Mouse (Mus musculus) neural tube, embryonic 14.5 days (tissue): ENCODE data around the gene Met. TPM values are rescaled to one million over a fixed set of nuclear protein-coding genes. Genes with fewer than 3 reads are reported as not detected.

Experiments used
- ATAC-seq: fragments of 200-750 bp; cut with Nextera tagmentation; 2 replicates; pipeline ENCODE4 v1.8.0; 2017; ENCODE audit warnings: low read depth, mild to moderate bottlenecking, moderate TSS enrichment, moderate library complexity
- H3K27ac ChIP-seq: fragments of 300-500 bp; sonication (generic); 2 replicates; pipeline ENCODE4 v1.5.1; 2014; ENCODE audit warnings: low read depth, mild to moderate bottlenecking, control low read depth, low read length, moderate library complexity, mixed read lengths
- H3K27me3 ChIP-seq: fragments of 300-500 bp; sonication (generic); 2 replicates; pipeline ENCODE4 v1.6.1; 2014; ENCODE audit warnings: low read length; ENCODE audit not compliant: control insufficient read depth, insufficient read depth
- H3K36me3 ChIP-seq: fragments of 300-500 bp; sonication (generic); 2 replicates; pipeline ENCODE4 v1.6.1; 2014; ENCODE audit warnings: low read length, mixed read lengths; ENCODE audit not compliant: control insufficient read depth, insufficient read depth
- H3K4me1 ChIP-seq: fragments of 300-500 bp; sonication (generic); 2 replicates; pipeline ENCODE4 v1.6.1; 2014; ENCODE audit warnings: low read length; ENCODE audit not compliant: control insufficient read depth, insufficient read depth
- H3K4me2 ChIP-seq: fragments of 300-500 bp; sonication (generic); 2 replicates; pipeline ENCODE4 v1.6.1; 2014; ENCODE audit warnings: mild to moderate bottlenecking, low read depth, low read length, control low read depth
- H3K4me3 ChIP-seq: fragments of 300-500 bp; sonication (generic); 2 replicates; pipeline ENCODE4 v1.5.1; 2014; ENCODE audit warnings: low read depth, low read length, control low read depth, mixed read lengths
- H3K9ac ChIP-seq: fragments of 300-500 bp; sonication (generic); replicated peaks from 2 replicates; pipeline ENCODE4 v1.6.1; 2014; ENCODE audit warnings: low read depth, mild to moderate bottlenecking, control low read depth, low read length, mixed read lengths
- H3K9me3 ChIP-seq: fragments of 300-500 bp; sonication (generic); 2 replicates; pipeline ENCODE4 v1.6.1; 2016; ENCODE audit warnings: low read length; ENCODE audit not compliant: control insufficient read depth
- WGBS: fragments of 180-500 bp; shearing (Covaris S2); extraction: QIAGEN DNeasy Blood & Tissue Kit; methylation state at CpG from one replicate; pipeline ENCODE4 v1.1.7; 2014; 5-methylcytosine and 5-hydroxymethylcytosine counted together
- polyA plus RNA-seq: library from polyadenylated mRNA; unstranded; fragments of >200 nt; fragmentation: Nextera tagmentation; extraction: Ambion mirVana; gene quantifications from 2 replicates; pipeline ENCODE4 v1.2.1, GENCODE M21; 2014

The Met gene
- polyA plus RNA-seq, 1 experiment from 2014 or later = 6.7 TPM

GRCm38 (mm10) chr6:17549645-17550044 lies 86.0 kb downstream of the Met start:
- 92% methylated on average over 3 of the region's 3 CpGs for WGBS
- H3K36me3 ChIP-seq = no peaks in the 10 kb centered on the region

GRCm38 (mm10) chr6:17554263-17554662 lies 90.7 kb downstream of the Met start:
- no peak overlapping the region for H3K4me3 ChIP-seq
- peak; percentile 69 for ATAC-seq
- H3K4me2 ChIP-seq = no peak overlapping the region
- no peaks in the 10 kb centered on the region for H3K4me1 ChIP-seq
- H3K36me3 ChIP-seq = no peaks in the 10 kb centered on the region
- no peaks in the 10 kb centered on the region for H3K27me3 ChIP-seq
- no peaks in the 10 kb centered on the region for H3K9me3 ChIP-seq
- H3K9ac ChIP-seq = no peak overlapping the region
- H3K27ac ChIP-seq = no peak overlapping the region
- 76% methylated on average over 7 of the region's 7 CpGs for WGBS

More at GRCm38 (mm10) chr6:17549645-17550044, 86.0 kb downstream of the Met start:
- Histone ChIP-seq H3K27me3 (no peaks in the 10 kb centered on the region), H3K4me2 (no peak overlapping the region), H3K27ac (no peak overlapping the region), H3K4me1 (peaks cover 3% of the 10 kb centered on the region; the same call in 1 of the 2 replicates), H3K4me3 (no peak overlapping the region), H3K9me3 (no peaks in the 10 kb centered on the region), H3K9ac (no peak overlapping the region)
- no peak for ATAC-seq

- H3K27me3 ChIP-seq = no peaks in the 10 kb centered on the region
- no peaks in the 10 kb centered on the region for H3K9me3 ChIP-seq
- H3K9ac ChIP-seq = no peak overlapping the region
- no peak overlapping the region for H3K27ac ChIP-seq
- no peaks in the 10 kb centered on the region for H3K4me1 ChIP-seq
- no peak overlapping the region for H3K4me3 ChIP-seq
- H3K36me3 ChIP-seq = no peaks in the 10 kb centered on the region
- H3K4me2 ChIP-seq = no peak overlapping the region
- peak; percentile 68 for ATAC-seq
- 20% methylated on average over 3 of the region's 3 CpGs for WGBS
Observed at GRCm38 (mm10) chr6:17554757-17555156, 91.2 kb downstream of the Met start.

GRCm38 (mm10) chr6:17555719-17556118 lies 92.1 kb downstream of the Met start:
- Histone ChIP-seq H3K27ac (no peak overlapping the region), H3K27me3 (no peaks in the 10 kb centered on the region), H3K4me3 (no peak overlapping the region), H3K4me2 (no peak overlapping the region), H3K4me1 (no peaks in the 10 kb centered on the region), H3K9ac (no peak overlapping the region), H3K9me3 (no peaks in the 10 kb centered on the region), H3K36me3 (no peaks in the 10 kb centered on the region)
- ATAC-seq = no peak
- WGBS = 82% methylated on average over 7 of the region's 7 CpGs

GRCm38 (mm10) chr6:17559657-17560056 lies 96.1 kb downstream of the Met start:
- Histone ChIP-seq H3K9ac (no peak overlapping the region), H3K9me3 (no peaks in the 10 kb centered on the region), H3K27ac (no peak overlapping the region), H3K4me2 (no peak overlapping the region), H3K36me3 (no peaks in the 10 kb centered on the region), H3K4me3 (no peak overlapping the region), H3K27me3 (no peaks in the 10 kb centered on the region), H3K4me1 (no peaks in the 10 kb centered on the region)
- no peak for ATAC-seq
- WGBS = 86% methylated on average over 4 of the region's 4 CpGs

- Histone ChIP-seq H3K9me3 (no peaks in the 10 kb centered on the region), H3K9ac (no peak overlapping the region), H3K36me3 (no peaks in the 10 kb centered on the region), H3K4me1 (no peaks in the 10 kb centered on the region), H3K27ac (no peak overlapping the region), H3K27me3 (no peaks in the 10 kb centered on the region), H3K4me3 (no peak overlapping the region), H3K4me2 (no peak overlapping the region)
- no peak for ATAC-seq
- WGBS = 34% methylated on average over 2 of the region's 2 CpGs
Observed at GRCm38 (mm10) chr6:17561347-17561746, 97.7 kb downstream of the Met start.

- ATAC-seq = no peak
- no peak overlapping the region for H3K4me3 ChIP-seq
- H3K27me3 ChIP-seq = no peaks in the 10 kb centered on the region
- no peak overlapping the region for H3K9ac ChIP-seq
- no peak overlapping the region for H3K4me2 ChIP-seq
- no peaks in the 10 kb centered on the region for H3K4me1 ChIP-seq
- no peaks in the 10 kb centered on the region for H3K36me3 ChIP-seq
- WGBS = 54% methylated on average over 3 of the region's 3 CpGs
- H3K27ac ChIP-seq = no peak overlapping the region
- no peaks in the 10 kb centered on the region for H3K9me3 ChIP-seq
Observed at GRCm38 (mm10) chr6:17561886-17562285, 98.3 kb downstream of the Met start.

- H3K9me3 ChIP-seq = no peaks in the 10 kb centered on the region
- whole genome bisulfite sequencing = 8% methylated on average over 10 of the region's 10 CpGs
- H3K27me3 ChIP-seq = no peaks in the 10 kb centered on the region
- no peak for ATAC-seq
- H3K27ac ChIP-seq = no peak overlapping the region
- no peak overlapping the region for H3K9ac ChIP-seq
- no peaks in the 10 kb centered on the region for H3K36me3 ChIP-seq
- no peak overlapping the region for H3K4me3 ChIP-seq
- no peak overlapping the region for H3K4me2 ChIP-seq
- no peaks in the 10 kb centered on the region for H3K4me1 ChIP-seq
Observed at GRCm38 (mm10) chr6:17562472-17563088, 99.0 kb downstream of the Met start.

- WGBS = 89% methylated on average over 11 of the region's 11 CpGs
- Histone ChIP-seq H3K27ac (no peak overlapping the region), H3K4me1 (no peaks in the 10 kb centered on the region), H3K4me3 (no peak overlapping the region), H3K9me3 (no peaks in the 10 kb centered on the region), H3K27me3 (no peaks in the 10 kb centered on the region), H3K4me2 (no peak overlapping the region), H3K36me3 (no peaks in the 10 kb centered on the region), H3K9ac (no peak overlapping the region)
- ATAC-seq = no peak
Observed at GRCm38 (mm10) chr6:17568702-17569352, 105.2 kb downstream of the Met start.
